Mouse (Mus musculus) adipocyte (in vitro differentiated cells): ENCODE measurements around the gene Ak5.

ENCODE experiments used
- DNase-seq: peaks from one replicate; pipeline ENCODE4 v3.0.0-alpha.2; 2016; ENCODE audit warnings: low spot score

The Ak5 gene

DNA sequence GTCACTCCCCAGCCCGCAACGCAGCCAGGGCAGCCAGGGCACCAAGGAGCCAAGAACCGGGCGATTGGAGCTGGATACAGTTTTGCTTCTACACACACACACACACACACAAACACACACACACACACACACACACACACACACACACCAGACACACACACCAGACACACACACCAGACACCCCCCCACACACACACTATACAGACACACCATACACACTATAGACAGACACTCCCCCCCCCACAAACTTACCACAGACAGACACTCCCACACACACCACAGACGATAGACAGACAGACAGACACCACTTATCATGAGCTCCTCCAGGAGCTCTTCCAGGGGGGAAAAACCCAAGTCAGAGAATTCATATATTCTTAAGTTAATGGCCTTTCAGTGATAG, at the start of gene Ak5:
TSS of gene Ak5 (minus strand) at position 122 of the 400 bp plus-strand sequence.
- DNase-seq, result no peak

DNA sequence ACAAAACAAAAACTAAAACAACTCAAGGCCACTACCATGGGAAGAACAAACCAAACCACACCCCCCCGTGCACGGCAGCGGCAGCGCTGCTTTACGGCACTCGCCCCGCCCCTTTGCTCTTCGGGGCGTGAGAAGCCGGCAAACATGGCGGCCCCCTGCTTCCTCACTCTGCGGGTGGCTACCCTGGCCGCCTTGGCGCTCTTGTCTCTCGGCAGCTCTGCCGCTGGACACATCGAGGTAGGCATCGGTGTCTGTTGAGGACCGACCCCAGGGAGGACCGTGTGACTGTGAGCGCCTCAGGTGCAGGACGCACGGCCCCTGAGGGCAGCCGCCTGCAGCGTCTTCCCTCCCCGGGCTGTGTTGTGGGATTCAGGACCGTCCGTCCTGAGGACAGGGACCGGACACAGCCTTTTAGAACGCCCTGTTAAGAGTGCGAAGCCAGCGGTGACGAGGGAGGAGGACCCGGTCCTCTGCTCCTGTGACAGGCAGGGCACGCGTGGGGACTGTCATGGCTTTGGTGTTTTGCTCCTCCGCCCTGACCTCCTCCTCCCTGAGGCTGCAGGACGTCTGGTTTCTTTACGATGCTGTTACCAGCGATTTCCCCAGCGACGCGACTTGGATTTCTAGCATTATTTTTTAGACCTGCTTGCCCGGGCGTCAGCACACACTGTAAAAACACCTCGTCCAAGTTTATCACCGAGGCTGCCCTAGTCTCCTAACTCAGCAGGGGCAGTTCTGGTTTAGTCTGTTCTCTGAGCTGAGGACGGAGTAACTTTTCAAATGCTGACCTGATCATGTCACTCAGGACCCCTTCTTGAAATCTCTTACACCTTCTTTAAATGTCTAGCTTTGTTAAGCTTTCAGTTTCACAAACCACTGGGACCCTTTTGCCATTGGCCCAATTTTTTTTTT, 46.1 kb upstream of the Ak5 start, which contains the start of gene Pigk:
TSS of gene Pigk (plus strand) at position 110 of the 912 bp plus-strand sequence.
- peak; percentile 94 for DNase-seq

DNA sequence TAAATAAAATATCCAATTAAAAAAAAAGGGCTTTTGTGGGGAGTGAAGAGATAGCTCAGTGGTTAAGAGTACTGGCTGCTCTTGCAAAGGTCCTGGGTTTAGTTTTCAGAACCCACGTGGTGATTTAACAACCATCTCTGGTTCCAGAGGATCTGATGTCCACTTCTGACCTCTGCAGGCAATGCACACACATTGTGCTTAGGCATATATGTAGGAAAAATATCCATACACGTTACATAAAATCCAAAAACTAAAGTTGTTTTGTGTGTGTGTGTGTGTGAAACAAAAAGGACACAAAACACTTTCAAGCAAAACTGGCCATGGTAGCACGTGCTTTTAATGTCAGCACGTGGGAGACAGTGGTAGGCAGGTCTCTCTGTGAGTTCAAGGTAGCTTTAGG, 44.8 kb upstream of the Ak5 start:
- peak; percentile 43 for DNase-seq

GRCm38 (mm10) chr3:152709936-152710335, 41.8 kb upstream of the Ak5 start:
- DNase-seq, result peak; percentile 46

DNA sequence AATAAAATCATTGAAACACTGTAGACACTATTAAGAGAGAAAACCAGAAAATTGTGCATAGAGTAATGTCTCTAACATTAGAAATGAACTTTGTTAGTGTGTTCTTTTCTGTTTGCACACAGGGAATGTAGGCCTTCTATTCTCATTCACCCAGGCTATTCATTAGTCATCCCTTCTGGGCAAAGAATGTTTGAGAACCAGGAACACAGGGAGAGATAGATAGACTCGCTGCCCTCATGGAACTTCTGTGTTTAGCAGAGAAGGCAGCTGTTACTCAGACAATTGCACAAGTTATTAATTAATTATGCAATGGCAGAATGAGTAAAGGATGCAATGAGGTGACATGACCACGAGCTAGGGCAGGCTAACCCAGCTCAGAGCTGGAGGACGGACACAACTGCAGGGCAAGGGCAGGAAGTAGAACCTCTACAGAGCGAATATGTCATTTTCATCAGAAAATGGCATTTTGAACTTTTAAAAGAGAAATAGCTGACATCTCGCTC, 39.2 kb upstream of the Ak5 start:
- DNase-seq, result peak; percentile 39

GRCm38 (mm10) chr3:152706901-152707300, 38.7 kb upstream of the Ak5 start:
- DNase-seq, result peak; percentile 34

DNA sequence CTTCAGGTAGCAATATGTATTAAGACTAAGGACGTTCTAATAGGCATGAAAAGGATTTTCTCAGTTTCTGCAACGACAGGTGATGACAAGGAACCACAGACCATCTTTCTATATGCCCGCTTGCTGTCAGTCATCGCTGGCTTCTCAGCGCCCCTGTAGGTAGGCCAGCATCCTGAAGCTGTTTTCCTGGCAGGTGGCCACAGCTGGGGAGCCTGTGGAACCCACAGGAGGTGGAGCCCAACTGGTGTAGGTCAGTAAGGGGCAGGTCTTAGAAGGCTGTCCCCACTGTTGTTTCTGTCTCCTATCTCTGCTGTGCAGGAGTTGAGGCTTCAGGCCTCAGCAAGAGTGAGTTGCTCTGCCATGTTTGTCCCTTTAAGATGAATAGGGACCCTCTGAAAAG, 37.7 kb upstream of the Ak5 start:
- no peak for DNase-seq

GRCm38 (mm10) chr3:152702274-152702843, 34.2 kb upstream of the Ak5 start:
- no peak for DNase-seq

GRCm38 (mm10) chr3:152701536-152701935, 33.4 kb upstream of the Ak5 start:
- peak; percentile 40 for DNase-seq

GRCm38 (mm10) chr3:152699261-152699660, 31.1 kb upstream of the Ak5 start:
- DNase-seq, result no peak

GRCm38 (mm10) chr3:152698017-152698416, 29.9 kb upstream of the Ak5 start:
- DNase-seq, result no peak

DNA sequence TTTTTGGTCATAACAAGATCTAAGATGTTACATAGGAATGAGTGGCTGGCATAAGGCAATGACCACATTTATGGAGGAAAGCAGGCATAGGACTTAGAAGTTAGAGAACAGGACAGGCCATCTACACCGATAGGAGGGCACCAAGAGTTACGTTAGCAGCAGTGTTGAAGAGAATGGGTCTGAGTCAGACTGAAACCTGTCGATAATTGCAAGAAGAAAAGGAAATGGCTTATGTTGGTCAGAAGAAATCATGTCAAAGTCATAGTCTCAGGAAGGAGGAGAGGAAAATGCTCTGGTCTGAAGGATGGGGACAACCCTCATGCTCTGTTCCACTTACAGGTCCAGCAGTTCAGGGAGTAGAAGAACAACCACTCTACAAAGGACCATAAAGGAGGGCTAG, 26.8 kb upstream of the Ak5 start:
- no peak for DNase-seq

DNA sequence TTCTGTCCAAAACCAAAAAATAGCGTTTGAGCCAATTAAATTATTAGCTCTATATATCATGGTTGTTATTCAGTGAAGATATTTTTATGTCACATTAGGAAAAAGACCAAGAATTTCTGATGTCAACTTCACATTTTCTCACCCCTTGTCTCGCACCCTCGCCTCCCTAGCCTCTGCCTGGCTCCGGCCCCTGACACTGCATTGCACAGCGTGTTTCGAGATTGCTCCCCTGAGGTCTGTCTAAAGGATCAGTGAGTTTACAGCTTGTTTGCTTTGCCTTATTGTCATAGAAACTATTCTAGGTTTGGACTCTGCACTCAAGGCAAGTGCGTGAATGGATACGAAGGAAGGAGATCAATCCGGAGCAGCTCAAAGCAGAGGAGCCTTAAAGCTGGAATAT, 20.9 kb upstream of the Ak5 start:
- no peak for DNase-seq

DNA sequence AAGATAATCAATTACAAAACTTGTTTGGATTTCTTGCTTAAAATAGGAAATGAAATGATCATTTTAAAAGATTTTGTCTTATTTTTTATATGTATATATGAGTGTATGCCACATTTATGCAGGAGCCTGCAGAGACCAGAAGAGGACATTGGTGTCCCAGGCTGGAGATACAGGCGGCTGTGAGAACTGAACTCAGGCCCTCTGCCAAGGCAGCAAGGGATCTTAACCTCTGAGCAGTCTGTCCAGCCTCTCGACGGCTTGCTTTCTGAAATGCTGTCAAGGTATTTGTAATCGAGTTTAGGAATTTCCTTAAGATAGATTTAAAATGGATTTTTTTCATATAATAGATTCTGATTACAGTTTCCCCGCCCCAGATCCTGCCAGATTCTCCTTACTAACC, 20.4 kb upstream of the Ak5 start:
- peak; percentile 38 for DNase-seq

- no peak for DNase-seq
Measured at GRCm38 (mm10) chr3:152674663-152675062, 6.5 kb upstream of the Ak5 start.

- no peak for DNase-seq
Measured at GRCm38 (mm10) chr3:152669783-152670182, 1.6 kb upstream of the Ak5 start.

GRCm38 (mm10) chr3:152668793-152669192, 633 bp upstream of the Ak5 start:
- DNase-seq, result no peak

- no peak for DNase-seq
Measured at GRCm38 (mm10) chr3:152667356-152668211, 576 bp downstream of the Ak5 start.

GRCm38 (mm10) chr3:152666991-152667355, 1.2 kb downstream of the Ak5 start:
- no peak for DNase-seq

GRCm38 (mm10) chr3:152658592-152658991, 9.6 kb downstream of the Ak5 start:
- no peak for DNase-seq

DNA sequence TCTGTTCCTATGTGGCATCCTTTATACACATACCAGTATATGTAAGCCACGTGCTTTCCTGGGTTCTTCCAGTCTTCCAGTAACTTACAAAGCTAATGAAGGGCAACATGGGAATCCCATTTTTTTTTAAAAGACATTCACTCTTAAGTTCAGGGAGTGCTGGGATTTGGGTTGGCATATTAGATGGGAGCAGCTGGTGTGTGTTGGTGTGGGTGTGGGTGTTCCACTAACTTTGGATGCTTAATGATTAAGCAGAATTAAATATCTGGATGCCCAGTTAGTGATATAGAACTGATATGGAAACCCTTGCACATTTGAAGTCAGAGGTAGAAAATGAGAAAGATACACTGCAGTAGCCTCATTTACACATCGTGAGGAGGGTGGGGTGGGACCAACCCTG, 16.2 kb downstream of the Ak5 start:
- DNase-seq, result no peak

- no peak for DNase-seq
Measured at GRCm38 (mm10) chr3:152644610-152645009, 23.6 kb downstream of the Ak5 start.
